In the genomic region with DNA sequence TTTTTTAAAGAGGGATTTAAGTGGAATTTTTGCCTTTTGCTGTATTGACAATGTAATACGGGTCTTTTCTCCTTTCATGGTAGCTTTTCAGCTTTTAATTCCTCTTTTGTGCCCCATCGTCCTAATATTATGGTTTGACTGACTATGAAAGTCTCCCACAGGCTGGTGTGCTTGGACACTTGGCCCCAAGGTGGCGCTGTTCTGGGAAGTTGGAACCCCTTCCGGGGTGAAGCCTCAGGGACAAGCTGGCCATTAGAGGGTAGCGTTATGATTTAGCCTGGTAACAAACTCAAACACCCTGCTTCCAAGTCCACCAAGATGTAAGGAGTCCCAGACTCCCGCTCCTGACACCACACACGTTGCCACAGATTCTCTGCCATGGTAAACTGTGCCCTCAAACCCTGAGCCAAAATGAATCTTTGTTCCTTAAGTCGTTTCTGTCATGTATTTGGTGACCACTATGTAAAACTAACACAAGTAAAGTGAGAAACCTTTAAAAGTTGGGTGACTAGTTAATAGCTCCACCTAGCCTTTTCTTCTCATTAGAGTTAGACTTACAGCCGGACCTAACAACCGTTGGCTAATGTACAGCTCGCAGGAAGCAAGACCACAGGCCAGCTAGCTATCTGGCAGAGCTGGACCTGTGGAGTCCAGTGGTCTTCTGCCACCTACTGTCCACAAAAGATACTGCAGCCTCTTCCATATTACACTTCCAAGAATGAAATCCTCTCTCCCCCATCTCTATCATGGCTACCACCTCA, we compare ENCODE assay signal across 9 mouse cellular contexts. TPM values are rescaled to one million over a fixed set of nuclear protein-coding genes. Genes with fewer than 3 reads are reported as not detected.
DNase-seq lines count a peak whose midpoint lies in the region; ATAC-seq and TF ChIP-seq lines count a peak whose summit lies in the region.
"Had no signal": no experiment of that assay in that cellular context is flagged by ENCODE, and none has a peak within 500 bp of the region (broad histone marks: within the 10 kb centered on the region; RNA-seq: fewer than 3 reads in every experiment).

No protein-coding gene starts in this region.

- ATAC-seq in forebrain, postnatal 0 days, result no peak
- ATAC-seq in forebrain, embryonic 12.5 days (ENCODE audit: low FRiP score), result no peak
- ATAC-seq in kidney, postnatal 0 days (replicated peaks; ENCODE audit: low FRiP score, low read depth), result 0 out of 2 replicates have a peak, but pooled peaks have one; percentile 61
- peak; percentile 76 for ATAC-seq in lung, embryonic 16.5 days (ENCODE audit: low read depth)

- TF ChIP-seq CTCF in forebrain, postnatal 0 days (IDR thresholded peaks at IDR 0.05; ENCODE audit: low read depth), result peak; percentile 76
- TF ChIP-seq CTCF in kidney, postnatal 0 days (IDR thresholded peaks at IDR 0.05; ENCODE audit: low read depth), result peak; percentile 83

- no peaks in the 10 kb centered on the region for H3K36me3 ChIP-seq in forebrain, postnatal 0 days (ENCODE audit: insufficient read depth)
- H3K36me3 ChIP-seq in forebrain, embryonic 12.5 days (replicated peaks), result no peaks in the 10 kb centered on the region
- H3K36me3 ChIP-seq in kidney, postnatal 0 days (ENCODE audit: insufficient read depth, low read length), result no peaks in the 10 kb centered on the region
- no peaks in the 10 kb centered on the region for H3K36me3 ChIP-seq in lung, embryonic 16.5 days (ENCODE audit: control insufficient read depth, insufficient read depth, low read length)
- H3K36me3 ChIP-seq: embryonic facial prominence, embryonic 13.5 days had no signal

- H3K27me3 ChIP-seq in forebrain, postnatal 0 days (ENCODE audit: insufficient read depth, low read length), result no peaks in the 10 kb centered on the region
- H3K27me3 ChIP-seq in forebrain, embryonic 12.5 days, result peaks cover 3% of the 10 kb centered on the region; the same call in 1 of the 2 replicates
- H3K27me3 ChIP-seq in kidney, postnatal 0 days (ENCODE audit: insufficient read depth, low read length), result no peaks in the 10 kb centered on the region
- peaks cover 13% of the 10 kb centered on the region for H3K27me3 ChIP-seq in lung, embryonic 16.5 days (ENCODE audit: control insufficient read depth, insufficient read depth, low read depth, low read length)
- H3K27me3 ChIP-seq: embryonic facial prominence, embryonic 13.5 days had no signal

- 52% methylated on average over 11 of the region's 11 CpGs for WGBS in forebrain, postnatal 0 days
- 48% methylated on average over 11 of the region's 11 CpGs for WGBS in forebrain, embryonic 12.5 days
- WGBS in kidney, postnatal 0 days, result 47% methylated on average over 11 of the region's 11 CpGs
- 43% methylated on average over 11 of the region's 11 CpGs for WGBS in lung, embryonic 16.5 days

- no peak overlapping the region for H3K27ac ChIP-seq in forebrain, postnatal 0 days (ENCODE audit: low read depth, low read length)
- H3K27ac ChIP-seq in forebrain, embryonic 12.5 days, result no peak overlapping the region
- no peak overlapping the region for H3K27ac ChIP-seq in kidney, postnatal 0 days
- H3K27ac ChIP-seq in lung, embryonic 16.5 days (ENCODE audit: low read length), result no peak overlapping the region
- H3K27ac ChIP-seq: embryonic facial prominence, embryonic 13.5 days had no signal

- no peaks in the 10 kb centered on the region for H3K4me1 ChIP-seq in forebrain, postnatal 0 days (ENCODE audit: insufficient read depth)
- no peaks in the 10 kb centered on the region for H3K4me1 ChIP-seq in forebrain, embryonic 12.5 days
- no peaks in the 10 kb centered on the region for H3K4me1 ChIP-seq in kidney, postnatal 0 days (replicated peaks; ENCODE audit: insufficient read depth, low read length)
- no peaks in the 10 kb centered on the region for H3K4me1 ChIP-seq in lung, embryonic 16.5 days (replicated peaks; ENCODE audit: control insufficient read depth, insufficient read depth, low read length)
- H3K4me1 ChIP-seq: embryonic facial prominence, embryonic 13.5 days had no signal

- no peak overlapping the region for H3K9ac ChIP-seq in forebrain, postnatal 0 days
- no peak overlapping the region for H3K9ac ChIP-seq in forebrain, embryonic 12.5 days
- H3K9ac ChIP-seq in kidney, postnatal 0 days (ENCODE audit: low read depth, low read length), result no peak overlapping the region
- no peak overlapping the region for H3K9ac ChIP-seq in lung, embryonic 16.5 days (ENCODE audit: low read length)
- H3K9ac ChIP-seq: embryonic facial prominence, embryonic 13.5 days had no signal

- no peak overlapping the region for H3K4me3 ChIP-seq in forebrain, postnatal 0 days (ENCODE audit: low read depth, low read length)
- H3K4me3 ChIP-seq in forebrain, embryonic 12.5 days (replicated peaks), result no peak overlapping the region
- H3K4me3 ChIP-seq in kidney, postnatal 0 days (replicated peaks; ENCODE audit: low read depth, low read length), result no peak overlapping the region
- H3K4me3 ChIP-seq in lung, embryonic 16.5 days (ENCODE audit: low read length), result no peak overlapping the region
- H3K4me3 ChIP-seq: embryonic facial prominence, embryonic 13.5 days had no signal

- DNase-seq in forebrain, postnatal 0 days, result peak; percentile 54
- peak; percentile 9 for DNase-seq in thymus, postnatal 14 days
- no peak for DNase-seq in thymus, adult 18-20 months
- DNase-seq in embryo, embryonic 11.5 days (ENCODE audit: low read depth, low spot score), result peak; percentile 51
- DNase-seq in kidney, postnatal 0 days (ENCODE audit: low spot score), result peak; percentile 87
- DNase-seq in thymus, postnatal 25 days, result peak; percentile 18

- no peak overlapping the region for H3K4me2 ChIP-seq in forebrain, postnatal 0 days (ENCODE audit: low read depth)
- H3K4me2 ChIP-seq in forebrain, embryonic 12.5 days, result no peak overlapping the region
- no peak overlapping the region for H3K4me2 ChIP-seq in kidney, postnatal 0 days (ENCODE audit: low read length)
- no peak overlapping the region for H3K4me2 ChIP-seq in lung, embryonic 16.5 days (ENCODE audit: low read depth, low read length)
- H3K4me2 ChIP-seq: embryonic facial prominence, embryonic 13.5 days had no signal

- no peaks in the 10 kb centered on the region for H3K9me3 ChIP-seq in forebrain, postnatal 0 days (ENCODE audit: low read length)
- no peaks in the 10 kb centered on the region for H3K9me3 ChIP-seq in forebrain, embryonic 12.5 days
- H3K9me3 ChIP-seq in kidney, postnatal 0 days (replicated peaks; ENCODE audit: low read length), result no peaks in the 10 kb centered on the region
- H3K9me3 ChIP-seq in lung, embryonic 16.5 days (ENCODE audit: control insufficient read depth, low read length), result no peaks in the 10 kb centered on the region
- H3K9me3 ChIP-seq: embryonic facial prominence, embryonic 13.5 days had no signal

RNA-seq across cellular contexts. Expression of a gene that starts 54.4 kb away (rescaled TPM):
- total RNA-seq in forebrain, postnatal 0 days (2014; rRNA removed), result not detected in 2 replicates
- polyA plus RNA-seq in forebrain, postnatal 0 days (2015; fragmentation: Nextera tagmentation; extraction: Ambion mirVana), result not detected in 2 replicates
- polyA plus RNA-seq in forebrain, embryonic 12.5 days (2016; fragmentation: Nextera tagmentation; extraction: Ambion mirVana), result 1.00 and 1.5 TPM in 2 replicates
- not detected in 2 replicates for polyA plus RNA-seq in kidney, postnatal 0 days (2015; fragmentation: Nextera tagmentation; extraction: Ambion mirVana)
- polyA plus RNA-seq in lung, embryonic 16.5 days (2015; fragmentation: Nextera tagmentation; extraction: Ambion mirVana), result not detected in 2 replicates

Comparison
In these comparisons a context has a peak if more than half of its experiments do, and no peak if none do; other contexts are left out.
1. DNase-seq: peak in forebrain, postnatal 0 days (single experiment), thymus, postnatal 14 days (single experiment), embryo, embryonic 11.5 days (single experiment), kidney, postnatal 0 days (single experiment) and thymus, postnatal 25 days (single experiment); none in thymus, adult 18-20 months (0 of 2).
2. ATAC-seq: peak in kidney, postnatal 0 days (single experiment) and lung, embryonic 16.5 days (single experiment); none in forebrain, postnatal 0 days (single experiment) and forebrain, embryonic 12.5 days (single experiment).